Mouse (Mus musculus) right cerebral cortex, adult 2 months (tissue): Measurements from ENCODE around the gene Rplp2.
"Not testable (repeated sequence)": the region's sequence is repeated elsewhere in the genome, so short reads cannot be mapped to it uniquely, and the experiment has no call there.

ENCODE experiments used
- DNase-seq, 2 experiments: peaks; one replicate each; pipeline ENCODE4 v3.0.0; 2021 to 2022; ENCODE audit warnings: low spot score in 2 of 2

Rplp2 gene

DNA sequence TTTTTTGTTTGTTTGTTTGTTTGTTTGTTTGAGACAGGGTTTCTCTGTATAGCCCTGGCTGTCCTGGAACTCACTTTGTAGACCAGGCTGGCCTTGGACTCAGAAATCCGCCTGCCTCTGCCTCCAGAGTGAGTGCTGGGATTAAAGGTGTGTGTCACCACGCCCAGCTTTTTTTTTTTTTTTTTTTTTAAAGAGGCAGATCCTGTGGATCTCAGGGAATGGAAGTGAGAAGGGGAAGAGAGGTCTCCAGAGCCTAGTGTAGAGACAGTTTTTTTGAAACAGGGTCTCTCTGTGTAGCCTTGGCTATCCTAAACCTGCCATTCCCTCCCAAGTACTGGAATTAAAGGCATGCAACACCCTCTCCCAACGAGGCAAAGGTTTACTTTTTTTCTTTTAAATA is 796 bp upstream of the Rplp2 start:
- DNase-seq: not testable (repeated sequence)

DNA sequence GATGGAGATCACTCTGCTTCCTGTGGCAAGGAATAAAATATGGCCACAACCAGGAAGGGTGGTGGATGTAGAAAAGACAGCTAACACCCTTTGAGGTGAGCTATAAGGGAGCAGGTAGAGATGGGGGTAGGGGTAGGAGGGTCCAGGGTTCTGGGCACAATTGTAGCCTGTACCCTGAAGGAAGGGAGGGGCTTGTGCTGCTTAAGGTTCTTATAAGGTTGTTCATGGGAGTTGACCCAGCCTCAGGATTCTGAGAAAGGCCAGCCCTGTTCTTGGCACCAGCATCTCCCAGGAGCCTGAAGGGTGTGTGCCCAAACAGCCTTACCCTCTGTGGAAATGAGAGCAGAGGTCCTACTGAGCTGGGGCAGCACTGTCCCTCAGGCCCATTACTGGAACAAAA is 4.8 kb downstream of the Rplp2 start:
- no peak for DNase-seq

DNA sequence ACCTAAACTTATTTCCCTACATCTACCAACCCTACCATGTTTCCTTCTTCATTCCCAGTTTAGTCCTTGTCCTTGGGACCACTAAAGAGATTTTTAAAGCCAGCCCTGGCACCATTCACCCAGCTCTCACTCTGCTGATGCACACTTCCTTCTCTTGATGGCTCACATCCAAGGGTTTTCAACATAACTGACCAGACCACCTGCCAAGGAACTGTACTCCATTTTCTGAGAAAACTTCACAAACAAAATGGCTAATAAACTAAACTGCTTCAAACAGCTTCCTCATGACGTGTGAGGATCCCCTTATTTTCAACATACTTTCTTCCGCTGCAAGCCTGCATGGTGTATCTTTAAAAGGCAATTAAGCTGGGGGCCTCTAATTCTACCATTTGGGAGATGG is 6.5 kb downstream of the Rplp2 start:
- DNase-seq: no peak

- peak; percentile 90 to 91 for DNase-seq
Measured at GRCm38 (mm10) chr7:141454967-141455551, 7.9 kb downstream of the Rplp2 start, which contains the start of gene Pnpla2. TSS of gene Pnpla2 (plus strand) at chr7:141455198.

DNA sequence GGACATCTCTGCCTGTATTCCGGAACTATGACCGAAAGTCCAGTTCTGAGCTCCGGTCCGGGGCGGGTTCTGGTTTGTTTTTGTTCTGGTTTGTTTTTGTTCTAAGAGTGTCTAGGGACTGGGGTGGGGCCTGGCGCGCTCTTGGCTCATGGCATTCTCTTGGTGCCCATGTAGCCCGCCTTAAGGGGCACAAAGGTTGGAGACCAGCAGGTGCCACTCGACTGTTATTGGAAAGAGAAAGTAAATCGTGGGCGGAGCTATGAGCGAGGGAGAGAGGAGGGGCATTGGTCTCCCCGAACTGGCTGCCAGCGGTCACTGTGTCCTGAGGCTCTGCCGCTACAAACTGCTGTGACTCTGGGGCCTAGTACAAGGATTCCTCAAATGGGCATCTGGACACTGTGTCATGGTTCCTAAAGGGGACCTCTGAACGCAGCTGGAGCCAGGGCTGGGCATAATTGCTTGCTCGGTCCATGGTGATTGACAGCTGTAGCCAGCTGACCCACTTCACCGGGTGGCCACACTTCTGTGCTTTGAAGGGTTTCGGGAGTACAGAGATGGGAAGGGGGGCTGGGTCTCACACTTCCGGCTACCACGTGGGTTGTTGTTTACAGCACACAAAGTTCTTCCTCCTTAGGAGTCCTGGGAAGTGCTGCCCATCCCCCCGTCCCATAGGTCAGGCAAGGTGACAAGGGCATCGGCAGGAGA is 8.6 kb downstream of the Rplp2 start:
- peak in 1 of 2 experiments; percentile 53 for DNase-seq

GRCm38 (mm10) chr7:141456739-141457138 is 9.6 kb downstream of the Rplp2 start:
- DNase-seq: no peak

DNA sequence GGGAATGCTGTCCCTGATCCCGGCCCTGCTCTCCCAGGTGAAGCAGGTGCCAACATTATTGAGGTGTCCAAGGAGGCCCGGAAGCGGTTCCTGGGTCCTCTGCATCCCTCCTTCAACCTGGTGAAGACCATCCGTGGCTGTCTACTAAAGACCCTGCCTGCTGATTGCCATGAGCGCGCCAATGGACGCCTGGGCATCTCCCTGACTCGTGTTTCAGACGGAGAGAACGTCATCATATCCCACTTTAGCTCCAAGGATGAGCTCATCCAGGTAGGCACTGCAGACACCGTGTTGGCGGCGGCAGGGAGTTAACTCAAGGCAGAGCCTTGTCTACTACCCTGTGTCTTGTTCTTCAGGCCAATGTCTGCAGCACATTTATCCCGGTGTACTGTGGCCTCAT is 10.1 kb downstream of the Rplp2 start:
- DNase-seq: no peak

DNA sequence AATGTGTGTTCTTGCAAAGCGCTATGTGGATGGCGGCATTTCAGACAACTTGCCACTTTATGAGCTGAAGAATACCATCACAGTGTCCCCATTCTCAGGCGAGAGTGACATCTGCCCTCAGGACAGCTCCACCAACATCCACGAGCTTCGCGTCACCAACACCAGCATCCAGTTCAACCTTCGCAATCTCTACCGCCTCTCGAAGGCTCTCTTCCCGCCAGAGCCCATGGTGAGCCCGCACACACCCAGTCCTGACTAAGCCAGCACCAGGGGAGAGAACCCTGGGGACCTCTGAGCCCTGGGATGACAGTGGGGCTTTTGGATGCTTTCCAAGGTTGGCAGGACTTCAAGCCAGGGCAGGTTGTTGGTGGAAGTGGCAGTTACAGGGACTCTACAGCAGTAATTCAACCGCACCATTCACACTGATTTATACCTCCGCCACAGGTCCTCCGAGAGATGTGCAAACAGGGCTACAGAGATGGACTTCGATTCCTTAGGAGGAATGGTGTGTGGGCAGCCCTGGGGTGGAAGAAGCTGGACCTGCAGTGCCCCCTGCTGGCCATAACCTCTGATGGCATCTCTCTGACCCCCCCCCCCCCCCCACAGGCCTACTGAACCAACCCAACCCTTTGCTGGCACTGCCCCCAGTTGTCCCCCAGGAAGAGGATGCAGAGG is 11.0 kb downstream of the Rplp2 start:
- no peak for DNase-seq

- no peak for DNase-seq
Measured at GRCm38 (mm10) chr7:141458661-141459060, 11.5 kb downstream of the Rplp2 start.

GRCm38 (mm10) chr7:141459301-141459711 is 12.1 kb downstream of the Rplp2 start:
- no peak for DNase-seq

DNA sequence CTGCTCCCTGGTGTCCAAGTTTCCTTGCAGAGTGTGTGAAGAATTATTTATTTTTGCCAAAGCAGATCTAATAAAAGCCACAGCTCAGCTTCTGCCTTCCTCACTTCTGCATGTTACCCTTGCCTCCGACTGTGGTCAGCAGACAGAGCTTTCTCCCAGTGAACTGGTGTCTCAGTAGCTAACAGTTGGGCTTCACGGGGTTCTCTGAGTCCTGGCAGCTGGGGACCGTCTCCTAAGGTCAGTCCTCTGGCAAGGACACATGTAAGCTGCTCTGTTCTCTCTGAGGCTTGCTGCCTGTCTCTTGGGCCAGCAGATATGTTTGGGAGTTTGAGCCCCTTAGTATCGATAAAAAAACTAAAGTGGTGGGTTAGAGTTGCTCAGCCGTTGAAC is 12.8 kb downstream of the Rplp2 start:
- DNase-seq: no peak

GRCm38 (mm10) chr7:141460391-141461113 is 13.4 kb downstream of the Rplp2 start, which contains the start of gene Cracr2b:
TSS of gene Cracr2b (plus strand) at chr7:141461094.
- no peak for DNase-seq

DNA sequence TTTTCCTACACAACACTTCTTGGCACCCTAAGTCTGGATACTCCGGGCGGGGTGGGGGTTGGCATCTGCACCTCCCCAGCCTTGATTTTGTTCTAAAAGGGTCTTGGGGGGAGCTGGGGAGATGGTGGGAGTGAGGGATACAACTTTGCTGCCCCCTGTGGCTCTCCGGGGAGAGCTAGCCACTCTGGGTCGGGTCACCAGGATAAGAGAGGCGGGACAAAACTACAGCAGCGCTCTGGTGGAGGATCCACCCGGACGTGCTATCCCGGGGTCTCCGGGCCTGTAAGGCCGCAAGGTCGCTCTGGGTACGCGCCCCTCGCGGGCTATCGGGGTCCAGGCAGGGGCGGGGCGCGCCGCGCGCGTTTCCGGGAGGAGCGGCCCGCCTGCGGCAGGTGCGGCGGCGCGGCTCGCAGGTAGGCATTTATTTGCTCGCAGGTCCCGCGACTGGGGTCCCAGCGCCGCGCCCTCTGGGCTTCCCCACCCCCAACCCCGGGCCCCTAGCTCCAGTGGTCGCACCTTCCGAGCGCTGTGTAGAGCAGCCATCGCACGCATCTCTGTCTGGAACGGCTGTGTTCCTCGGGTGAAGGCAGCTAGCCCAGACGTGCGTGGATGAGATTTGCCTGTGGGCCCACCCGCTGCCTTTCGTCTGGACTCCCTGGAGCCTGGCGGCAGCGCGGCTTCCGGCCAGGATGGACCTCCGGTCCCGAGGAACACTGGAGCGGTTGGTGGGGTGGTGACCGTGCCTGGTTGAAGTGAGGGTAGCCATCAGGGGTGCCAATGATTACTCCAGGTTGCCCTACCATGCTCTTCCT is 14.6 kb downstream of the Rplp2 start:
- DNase-seq: no peak

DNA sequence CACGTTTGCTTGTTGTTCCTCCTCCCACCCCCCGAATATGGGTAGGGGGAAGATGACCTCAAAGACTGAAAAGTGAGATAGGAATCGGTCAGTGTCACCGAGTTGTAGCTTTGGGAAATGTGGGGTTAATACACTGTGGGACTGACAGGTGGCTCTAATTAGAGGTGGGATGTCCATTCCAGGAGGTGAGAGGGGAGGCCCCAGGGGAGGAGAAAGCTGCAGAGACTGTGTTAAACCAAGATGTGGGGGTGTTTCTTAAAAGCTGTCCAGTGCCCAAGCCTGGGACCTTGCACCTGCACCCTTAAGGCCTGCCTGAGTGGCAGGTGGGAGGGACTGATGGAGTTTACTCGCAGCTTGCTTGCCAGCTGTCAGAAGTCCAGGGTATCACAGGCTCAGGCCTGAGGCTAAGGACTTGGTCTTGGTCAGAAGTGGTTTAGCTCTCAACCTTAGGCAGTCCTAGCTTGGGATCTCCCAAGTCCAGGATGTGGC is 15.2 kb downstream of the Rplp2 start:
- no peak for DNase-seq

GRCm38 (mm10) chr7:141463824-141464602 is 16.8 kb downstream of the Rplp2 start:
- no peak for DNase-seq

- DNase-seq: no peak
Measured at GRCm38 (mm10) chr7:141464603-141465201, 17.5 kb downstream of the Rplp2 start.

DNA sequence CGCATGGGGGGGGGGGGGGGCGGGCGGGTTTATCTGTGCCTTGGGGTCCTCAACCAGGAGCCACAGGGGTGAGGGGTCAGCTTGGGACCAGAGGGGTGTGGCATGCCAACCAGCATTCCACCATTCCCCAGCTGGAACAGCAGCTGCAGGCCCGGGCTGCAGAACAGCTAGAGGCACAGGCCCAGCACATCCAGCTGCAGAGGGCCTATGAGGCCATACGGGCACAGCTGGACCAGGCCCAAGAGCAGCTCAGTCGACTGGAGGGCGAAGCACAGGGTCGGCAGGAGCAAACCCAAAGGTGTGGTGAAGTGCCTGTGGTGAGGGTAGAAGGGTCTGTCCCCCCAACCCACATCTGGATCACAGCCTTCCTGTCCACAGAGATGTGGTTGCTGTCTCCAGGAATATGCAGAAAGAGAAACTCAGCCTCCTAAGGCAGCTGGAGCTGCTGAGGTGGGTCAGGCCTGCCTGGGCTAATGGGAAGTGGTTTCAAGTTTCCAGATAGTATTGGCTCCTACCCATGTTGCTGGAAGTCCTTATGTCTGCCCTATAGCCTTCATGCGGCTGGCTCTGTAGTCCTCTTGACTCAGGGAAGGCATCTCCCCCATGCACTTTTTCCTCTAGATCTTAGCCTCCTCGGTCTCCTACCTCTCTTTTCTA is 18.3 kb downstream of the Rplp2 start:
- DNase-seq: no peak

GRCm38 (mm10) chr7:141466045-141466394 is 18.9 kb downstream of the Rplp2 start:
- no peak for DNase-seq

DNA sequence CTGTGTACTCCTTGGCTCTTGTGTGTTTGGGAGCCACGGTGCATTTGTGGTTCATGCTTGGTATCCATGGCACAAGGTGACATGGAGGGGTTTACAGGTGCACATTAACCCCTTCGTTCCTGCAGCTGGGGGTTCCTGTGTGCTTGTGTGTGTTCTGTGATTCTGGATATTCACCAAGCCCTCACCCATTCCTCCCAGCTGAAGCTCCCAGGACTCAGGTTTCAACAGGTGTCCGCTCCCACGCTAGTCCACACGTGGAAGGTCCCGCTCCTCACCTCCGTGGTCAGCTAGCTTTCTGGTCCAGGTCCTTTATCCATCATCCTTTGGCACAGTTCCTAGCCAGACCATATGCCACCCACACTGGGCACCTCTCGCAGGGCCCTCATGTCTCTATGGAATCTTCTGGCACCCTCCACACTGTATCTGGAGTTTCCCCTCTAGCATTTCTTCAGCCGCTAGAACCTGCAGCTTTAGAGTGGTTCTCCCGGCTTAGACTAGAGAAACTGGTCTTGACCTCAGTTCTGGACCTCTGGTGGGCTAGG is 19.5 kb downstream of the Rplp2 start:
- no peak for DNase-seq
